Mouse (Mus musculus) midbrain, postnatal 0 days (tissue): ENCODE data around the gene 1700018B08Rik. TPM values are rescaled to one million over a fixed set of nuclear protein-coding genes. Genes with fewer than 3 reads are reported as not detected.

Experiments used
- ATAC-seq: fragments of 200-750 bp; cut with Nextera tagmentation; 2 replicates; pipeline ENCODE4 v1.8.0; 2017; ENCODE audit warnings: moderate number of reproducible peaks, mild to moderate bottlenecking, moderate TSS enrichment, moderate library complexity; ENCODE audit not compliant: low FRiP score
- DNase-seq: peaks from one replicate; pipeline ENCODE4 v3.0.0-alpha.2; 2015; ENCODE audit warnings: low spot score
- H3K27ac ChIP-seq: fragments of 300-500 bp; sonication (generic); 2 replicates; pipeline ENCODE4 v1.5.1; 2014; ENCODE audit warnings: low read depth, mild to moderate bottlenecking, low read length, mixed read lengths
- H3K27me3 ChIP-seq: fragments of 300-500 bp; sonication (generic); 2 replicates; pipeline ENCODE4 v1.6.1; 2014; ENCODE audit warnings: low read length, control low read depth, mixed read lengths; ENCODE audit not compliant: insufficient read depth
- H3K36me3 ChIP-seq: fragments of 300-500 bp; sonication (generic); 2 replicates; pipeline ENCODE4 v1.6.1; 2014; ENCODE audit warnings: low read length, control low read depth, mixed read lengths; ENCODE audit not compliant: insufficient read depth
- H3K4me1 ChIP-seq: fragments of 300-500 bp; sonication (generic); 2 replicates; pipeline ENCODE4 v1.6.1; 2014; ENCODE audit warnings: mild to moderate bottlenecking, control low read depth, antibody characterized with exemption, low read length, mixed read lengths; ENCODE audit not compliant: insufficient read depth
- H3K4me2 ChIP-seq: fragments of 300-500 bp; sonication (generic); 2 replicates; pipeline ENCODE4 v1.6.1; 2014; ENCODE audit warnings: low read depth, mild to moderate bottlenecking, low read length, mixed read lengths; ENCODE audit not compliant: poor library complexity, severe bottlenecking
- H3K4me3 ChIP-seq: fragments of 300-500 bp; sonication (generic); 2 replicates; pipeline ENCODE4 v1.5.1; 2014; ENCODE audit warnings: low read depth, mild to moderate bottlenecking, low read length, moderate library complexity
- H3K9ac ChIP-seq: fragments of 300-500 bp; sonication (generic); replicated peaks from 2 replicates; pipeline ENCODE4 v1.6.1; 2014; ENCODE audit warnings: mild to moderate bottlenecking, low read length, moderate library complexity, mixed read lengths; ENCODE audit not compliant: poor library complexity, severe bottlenecking
- H3K9me3 ChIP-seq: fragments of 300-500 bp; sonication (generic); 2 replicates; pipeline ENCODE4 v1.6.1; 2016; ENCODE audit warnings: low read length, control low read depth
- CTCF ChIP-seq: IDR thresholded peaks from 2 replicates; pipeline ENCODE4 v1.5.1; 2016; ENCODE audit warnings: antibody characterized with exemption, mild to moderate bottlenecking
- WGBS: fragments of 180-500 bp; shearing (Covaris S2); extraction: QIAGEN DNeasy Blood & Tissue Kit; methylation state at CpG from one replicate; pipeline ENCODE4 v1.1.7; 2014; 5-methylcytosine and 5-hydroxymethylcytosine counted together
- polyA plus RNA-seq: library from polyadenylated mRNA; unstranded; fragments of >200 nt; fragmentation: Nextera tagmentation; extraction: Ambion mirVana; gene quantifications from 2 replicates; pipeline ENCODE4 v1.2.1, GENCODE M21; 2015
- total RNA-seq: library from RNA; depleted of rRNA; stranded (reverse); fragments of >200 nt; gene quantifications from 2 replicates; pipeline ENCODE4 v1.2.3, GENCODE M21; 2014

Gene 1700018B08Rik
- total and polyA plus RNA-seq, 2 experiments from 2014 or later: not detected

DNA sequence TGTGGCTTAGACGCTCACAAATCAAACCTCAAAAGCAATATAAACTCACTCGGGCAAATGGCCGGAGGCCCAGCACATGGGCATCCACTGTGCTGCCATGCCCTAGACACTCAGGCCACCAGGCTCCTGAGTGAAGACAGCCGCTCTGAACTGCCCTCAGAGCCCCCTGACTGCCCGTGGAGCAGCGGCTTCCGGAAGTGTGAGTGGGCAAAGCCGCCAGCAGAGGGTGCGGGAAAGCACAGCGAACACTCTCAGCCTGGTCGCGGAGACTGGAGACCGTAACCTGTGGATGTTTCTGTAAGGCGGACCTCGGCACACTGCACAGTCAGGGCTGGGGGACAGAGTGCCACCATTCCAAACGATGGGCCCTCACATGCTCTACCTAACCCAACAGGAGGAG is 14.4 kb upstream of the 1700018B08Rik start:
- no peak for ATAC-seq
- Histone ChIP-seq H3K4me3 (no peak overlapping the region), H3K4me2 (no peak overlapping the region), H3K9ac (no peak overlapping the region), H3K9me3 (no peaks in the 10 kb centered on the region), H3K27me3 (no peaks in the 10 kb centered on the region), H3K27ac (no peak overlapping the region), H3K36me3 (peaks cover 42% of the 10 kb centered on the region), H3K4me1 (no peaks in the 10 kb centered on the region)
- no peak for TF ChIP-seq CTCF
- DNase-seq: no peak
- 91% methylated on average over 16 of the region's 16 CpGs for WGBS

DNA sequence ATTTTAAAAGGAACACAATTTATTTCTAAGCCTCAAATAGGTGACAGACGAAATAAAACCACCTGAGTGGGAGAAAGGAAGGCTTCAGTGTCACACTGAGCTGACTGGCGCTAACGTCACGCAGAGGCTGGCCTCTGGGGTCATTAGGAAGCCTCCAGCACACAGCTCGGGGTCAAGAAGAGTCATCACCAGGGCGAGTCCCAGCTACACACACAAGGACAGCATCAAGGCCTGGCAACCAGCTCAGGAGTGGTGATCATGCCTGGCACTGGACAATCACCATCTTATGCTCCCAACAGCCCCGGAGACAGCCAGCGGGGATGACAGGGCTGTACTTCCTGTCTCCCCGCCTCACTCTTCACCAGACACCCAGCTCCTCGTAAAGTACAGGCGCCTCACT is 13.6 kb upstream of the 1700018B08Rik start:
- Histone ChIP-seq H3K9me3 (no peaks in the 10 kb centered on the region), H3K4me1 (no peaks in the 10 kb centered on the region), H3K36me3 (peaks cover 46% of the 10 kb centered on the region), H3K27me3 (no peaks in the 10 kb centered on the region), H3K27ac (no peak overlapping the region), H3K9ac (no peak overlapping the region), H3K4me3 (no peak overlapping the region), H3K4me2 (no peak overlapping the region)
- ATAC-seq (no peak), DNase-seq (no peak)
- WGBS: 91% methylated on average over 11 of the region's 11 CpGs
- TF ChIP-seq CTCF: no peak

DNA sequence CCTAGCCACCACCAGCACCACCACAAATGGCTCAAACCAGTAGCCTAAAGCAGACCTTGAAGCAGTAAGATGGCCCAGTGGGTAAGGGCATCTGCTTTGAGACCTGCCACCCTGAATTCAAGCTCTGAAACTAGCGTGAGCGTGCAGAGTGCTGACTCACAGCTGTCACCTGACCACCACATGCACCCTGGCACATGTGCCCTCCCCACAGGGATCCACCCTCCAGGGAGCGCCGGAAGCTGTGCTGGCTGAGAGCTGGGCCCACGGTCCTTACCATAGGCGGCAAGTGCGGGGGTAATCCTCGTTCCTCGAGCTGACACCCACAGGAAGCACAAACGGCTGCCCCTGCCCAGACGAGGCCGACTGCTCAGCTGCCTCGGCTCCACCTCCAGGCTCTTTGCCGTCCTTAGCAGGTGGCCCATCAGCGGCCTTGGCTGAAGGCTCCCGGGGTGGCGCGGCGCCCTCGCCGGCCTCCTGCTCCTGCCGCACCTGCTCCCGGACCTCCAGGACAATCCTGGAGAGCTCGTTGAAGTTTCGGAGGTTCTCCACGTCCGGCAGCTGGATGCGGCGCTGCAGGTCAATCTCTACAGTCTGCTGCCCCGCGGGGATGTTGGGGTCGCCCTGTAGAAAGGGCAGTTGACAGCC is 9.8 kb upstream of the 1700018B08Rik start:
- Histone ChIP-seq H3K9me3 (no peaks in the 10 kb centered on the region), H3K4me3 (no peak overlapping the region), H3K9ac (no peak overlapping the region), H3K27me3 (no peaks in the 10 kb centered on the region), H3K27ac (no peak overlapping the region), H3K36me3 (peaks cover 70% of the 10 kb centered on the region), H3K4me1 (no peaks in the 10 kb centered on the region), H3K4me2 (no peak overlapping the region)
- ATAC-seq (no peak), DNase-seq (no peak)
- 93% methylated on average over 32 of the region's 32 CpGs for WGBS
- no peak for TF ChIP-seq CTCF

DNA sequence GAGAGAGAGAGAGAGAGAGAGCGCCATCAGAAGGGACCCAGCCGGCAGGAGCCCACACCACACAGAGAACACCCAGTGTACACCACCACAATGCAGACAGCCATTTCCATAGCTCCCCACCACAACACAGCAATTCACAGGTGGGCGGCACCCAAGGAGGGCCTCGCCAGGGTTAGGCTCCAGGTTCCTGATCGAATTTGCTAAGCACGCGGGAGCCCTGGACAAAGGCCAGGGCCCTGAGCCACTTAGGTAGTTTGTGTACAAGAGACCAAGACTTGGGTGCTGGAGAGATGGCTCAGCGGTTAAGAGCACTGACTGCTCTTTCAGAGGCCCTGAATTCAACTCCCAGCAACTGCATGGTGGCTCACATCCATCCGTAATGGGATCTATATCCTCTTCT is 8.4 kb upstream of the 1700018B08Rik start:
- WGBS: 89% methylated on average over 9 of the region's 9 CpGs
- H3K4me1 ChIP-seq: no peaks in the 10 kb centered on the region
- no peak overlapping the region for H3K4me2 ChIP-seq
- no peaks in the 10 kb centered on the region for H3K9me3 ChIP-seq
- H3K27me3 ChIP-seq: no peaks in the 10 kb centered on the region
- H3K4me3 ChIP-seq: no peak overlapping the region
- peaks cover 61% of the 10 kb centered on the region for H3K36me3 ChIP-seq
- no peak for ATAC-seq
- no peak overlapping the region for H3K27ac ChIP-seq
- no peak for TF ChIP-seq CTCF
- no peak overlapping the region for H3K9ac ChIP-seq
- DNase-seq: no peak

DNA sequence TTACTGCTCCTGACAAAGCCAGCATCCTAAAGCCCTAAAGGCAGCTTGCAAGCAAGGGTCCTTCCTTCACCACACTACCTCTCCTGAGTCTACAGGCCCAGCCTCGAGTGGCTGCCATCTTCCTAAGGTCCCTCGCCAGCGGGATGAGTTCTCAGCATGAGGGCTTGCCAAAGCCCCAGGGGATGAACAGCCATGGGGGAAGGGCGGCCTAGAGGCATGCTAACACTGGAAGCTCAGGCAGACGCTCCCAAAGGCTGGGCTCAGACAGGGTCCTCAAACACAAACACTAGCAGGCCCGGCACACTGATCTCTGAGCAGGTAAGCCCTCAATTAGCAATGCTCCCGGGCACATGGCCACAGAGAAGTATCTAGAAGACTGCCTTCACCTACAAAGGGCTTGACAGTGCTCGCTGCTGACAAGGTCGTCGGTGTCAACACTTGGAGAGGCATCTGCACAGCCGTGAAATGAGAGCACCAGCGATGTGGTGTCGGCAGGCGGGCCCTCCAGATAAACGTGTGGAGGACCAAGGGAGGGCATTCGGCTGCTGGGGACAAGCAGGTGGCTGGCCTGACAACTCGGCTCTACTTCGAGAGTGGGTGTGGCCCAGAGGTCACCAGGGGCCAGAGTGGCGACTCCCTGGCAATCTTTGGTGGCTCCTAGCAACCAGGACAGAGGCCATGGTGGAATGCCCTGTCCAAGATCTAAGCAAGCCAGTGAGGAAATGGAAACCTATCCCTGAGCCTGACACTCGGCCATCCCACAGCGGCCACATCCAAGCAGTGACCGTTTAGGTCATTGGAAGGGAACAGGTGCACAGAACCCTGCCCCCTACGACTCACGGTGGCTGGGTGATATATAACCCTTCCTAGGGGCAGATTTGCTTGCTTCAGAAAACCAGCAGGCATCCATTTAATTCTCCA is 7.2 kb upstream of the 1700018B08Rik start:
- Histone ChIP-seq H3K9ac (no peak overlapping the region), H3K4me2 (no peak overlapping the region), H3K4me1 (no peaks in the 10 kb centered on the region), H3K27me3 (no peaks in the 10 kb centered on the region), H3K36me3 (peaks cover 60% of the 10 kb centered on the region), H3K4me3 (no peak overlapping the region), H3K27ac (no peak overlapping the region), H3K9me3 (no peaks in the 10 kb centered on the region)
- DNase-seq (no peak), ATAC-seq (no peak)
- WGBS: 61% methylated on average over 24 of the region's 24 CpGs
- no peak for TF ChIP-seq CTCF

DNA sequence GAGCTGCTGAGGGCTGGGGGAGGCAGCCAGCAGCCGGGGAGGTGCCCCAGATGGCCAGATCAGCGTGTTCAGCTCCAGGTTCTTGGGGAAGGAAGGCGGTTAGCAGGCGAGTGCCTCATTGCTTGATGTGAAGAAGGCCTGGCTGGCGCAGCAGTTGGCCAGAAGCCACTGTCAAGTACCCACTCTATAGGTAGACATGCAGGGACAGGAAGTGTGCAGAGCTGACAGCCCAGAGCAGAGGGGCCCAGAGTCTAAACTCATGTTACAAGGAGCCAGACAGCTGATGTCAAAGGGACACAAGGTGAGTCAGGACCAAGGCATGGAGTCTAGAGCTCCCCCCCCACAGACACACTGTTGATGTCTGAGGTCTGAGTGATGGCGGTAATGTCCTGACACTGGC is 5.9 kb upstream of the 1700018B08Rik start:
- Histone ChIP-seq H3K27me3 (no peaks in the 10 kb centered on the region), H3K4me3 (no peak overlapping the region), H3K9me3 (no peaks in the 10 kb centered on the region), H3K4me1 (no peaks in the 10 kb centered on the region), H3K9ac (no peak overlapping the region), H3K36me3 (peaks cover 55% of the 10 kb centered on the region), H3K4me2 (no peak overlapping the region), H3K27ac (no peak overlapping the region)
- no peak for ATAC-seq
- no peak for TF ChIP-seq CTCF
- 90% methylated on average over 6 of the region's 6 CpGs for WGBS
- no peak for DNase-seq
